Mouse (Mus musculus) spleen, postnatal 14 days (tissue): ENCODE data around the gene Ctnna3.
A peak's percentile ranks its signal among the peaks of the same experiment; 100 is the strongest.
"Not testable (repeated sequence)": the region's sequence is repeated elsewhere in the genome, so short reads cannot be mapped to it uniquely, and the experiment has no call there.

Experiments used
- DNase-seq, 2 experiments: peaks; one replicate each; pipeline ENCODE4 v3.0.0; 2021 to 2022; ENCODE audit warnings: low spot score in 2 of 2

Ctnna3 gene

GRCm38 (mm10) chr10:63424475-63424814 is 5.5 kb upstream of the Ctnna3 start:
- DNase-seq = peak in 1 of 2 experiments; percentile 53

GRCm38 (mm10) chr10:63427146-63427545 is 2.8 kb upstream of the Ctnna3 start:
- no peak for DNase-seq

GRCm38 (mm10) chr10:63428243-63429022 is 1.5 kb upstream of the Ctnna3 start:
- no peak for DNase-seq

- DNase-seq = no peak
Observed at GRCm38 (mm10) chr10:63429023-63429340, 916 bp upstream of the Ctnna3 start.

- peak; percentile 100 for DNase-seq
Observed at GRCm38 (mm10) chr10:63429380-63429779, 518 bp upstream of the Ctnna3 start.

GRCm38 (mm10) chr10:63431221-63431736 is 1.4 kb downstream of the Ctnna3 start:
- no peak for DNase-seq

- no peak for DNase-seq
Observed at GRCm38 (mm10) chr10:63432099-63432498, 2.2 kb downstream of the Ctnna3 start.

GRCm38 (mm10) chr10:63432887-63433286 is 3.0 kb downstream of the Ctnna3 start:
- no peak for DNase-seq

GRCm38 (mm10) chr10:63438736-63439262 is 8.9 kb downstream of the Ctnna3 start:
- DNase-seq = no peak

- no peak for DNase-seq
Observed at GRCm38 (mm10) chr10:63439694-63440228, 9.9 kb downstream of the Ctnna3 start.

GRCm38 (mm10) chr10:63444602-63445387 is 14.9 kb downstream of the Ctnna3 start:
- DNase-seq = not testable (repeated sequence)

- DNase-seq = no peak
Observed at GRCm38 (mm10) chr10:63453926-63454325, 24.0 kb downstream of the Ctnna3 start.

GRCm38 (mm10) chr10:63455110-63455878 is 25.4 kb downstream of the Ctnna3 start:
- DNase-seq = no peak

GRCm38 (mm10) chr10:63457292-63458128 is 27.6 kb downstream of the Ctnna3 start:
- DNase-seq = no peak

- no peak for DNase-seq
Observed at GRCm38 (mm10) chr10:63460935-63461334, 31.0 kb downstream of the Ctnna3 start.

- no peak for DNase-seq
Observed at GRCm38 (mm10) chr10:63472473-63472872, 42.6 kb downstream of the Ctnna3 start.

GRCm38 (mm10) chr10:63476167-63476647 is 46.3 kb downstream of the Ctnna3 start:
- no peak for DNase-seq

GRCm38 (mm10) chr10:63478946-63479345 is 49.0 kb downstream of the Ctnna3 start:
- DNase-seq = no peak

- no peak for DNase-seq
Observed at GRCm38 (mm10) chr10:63480066-63480465, 50.2 kb downstream of the Ctnna3 start.

GRCm38 (mm10) chr10:63488346-63488745 is 58.4 kb downstream of the Ctnna3 start:
- no peak for DNase-seq

- no peak for DNase-seq
Observed at GRCm38 (mm10) chr10:63523956-63524355, 94.1 kb downstream of the Ctnna3 start.
